37 mouse cellular contexts compared by ENCODE assay signal in genomic region chr6:87301991-87302390, GRCm38 (mm10). TPM values are rescaled to one million over a fixed set of nuclear protein-coding genes. Genes with fewer than 3 reads are reported as not detected.
DNase-seq lines count a peak whose midpoint lies in the region; ATAC-seq and TF ChIP-seq lines count a peak whose summit lies in the region.
"Had no signal": no experiment of that assay in that cellular context is flagged by ENCODE, and none has a peak within 500 bp of the region (broad histone marks: within the 10 kb centered on the region; RNA-seq: fewer than 3 reads in every experiment).

No protein-coding gene starts in this region.

- H3K9ac ChIP-seq in hindbrain, embryonic 11.5 days (ENCODE audit: low read depth, low read length) = no peak overlapping the region
- H3K9ac ChIP-seq in hindbrain, postnatal 0 days (replicated peaks; ENCODE audit: low read length) = no peak overlapping the region
- no peak overlapping the region for H3K9ac ChIP-seq in embryonic facial prominence, embryonic 11.5 days (replicated peaks; ENCODE audit: low read length)
- H3K9ac ChIP-seq: hindbrain, embryonic 13.5 days; limb, embryonic 12.5 days; liver, embryonic 15.5 days; lung, embryonic 15.5 days; midbrain, embryonic 13.5 days; neural tube, embryonic 15.5 days; stomach, embryonic 15.5 days had no signal

- DNase-seq in hindbrain, embryonic 11.5 days (ENCODE audit: low spot score) = peak; percentile 25
- no peak for DNase-seq in hindbrain, postnatal 0 days (ENCODE audit: low spot score)
- DNase-seq in NIH3T3 (ENCODE audit: low read depth) = peak; percentile 74
- peak; percentile 29 for DNase-seq in embryonic facial prominence, embryonic 11.5 days (ENCODE audit: low spot score)
- peak; percentile 23 for DNase-seq in mesoderm, embryonic 11.5 days (ENCODE audit: low read depth, low spot score)
- DNase-seq in spleen, postnatal 10 days (ENCODE audit: low spot score in 2 of 2) = no peak
- no peak for DNase-seq in heart, postnatal 4 days
- DNase-seq in gastrocnemius, adult 18-20 months (ENCODE audit: low spot score) = no peak
- DNase-seq: adrenal gland, postnatal 25 days; cerebellum, adult 2 months; cerebellum, postnatal 14 days; gastrocnemius, postnatal 10 days; heart, postnatal 14 days; kidney, adult 11 months; kidney, postnatal 14 days; layer of hippocampus, adult 9-11 months; right cerebral cortex, adult 18-20 months had no signal

- no peak overlapping the region for H3K4me3 ChIP-seq in hindbrain, embryonic 11.5 days (ENCODE audit: low read depth, low read length)
- H3K4me3 ChIP-seq in hindbrain, postnatal 0 days (ENCODE audit: low read length) = no peak overlapping the region
- no peak overlapping the region for H3K4me3 ChIP-seq in embryonic facial prominence, embryonic 11.5 days (ENCODE audit: low read depth, low read length)
- H3K4me3 ChIP-seq: forebrain, embryonic 10.5 days; hindbrain, embryonic 13.5 days; limb, embryonic 12.5 days; liver, embryonic 15.5 days; lung, embryonic 15.5 days; midbrain, embryonic 13.5 days; neural tube, embryonic 15.5 days; stomach, embryonic 15.5 days had no signal

- no peak overlapping the region for H3K4me2 ChIP-seq in hindbrain, embryonic 11.5 days (replicated peaks; ENCODE audit: low read depth, low read length)
- no peak overlapping the region for H3K4me2 ChIP-seq in hindbrain, postnatal 0 days (ENCODE audit: low read depth, low read length)
- H3K4me2 ChIP-seq in embryonic facial prominence, embryonic 11.5 days (ENCODE audit: low read depth, low read length) = no peak overlapping the region
- H3K4me2 ChIP-seq: hindbrain, embryonic 13.5 days; limb, embryonic 12.5 days; liver, embryonic 15.5 days; lung, embryonic 15.5 days; midbrain, embryonic 13.5 days; neural tube, embryonic 15.5 days; stomach, embryonic 15.5 days had no signal

- 52% methylated on average over 4 of the region's 4 CpGs for WGBS in hindbrain, embryonic 11.5 days
- WGBS in hindbrain, postnatal 0 days = 40% methylated on average over 4 of the region's 4 CpGs
- WGBS in embryonic facial prominence, embryonic 11.5 days = 46% methylated on average over 4 of the region's 4 CpGs

- no peaks in the 10 kb centered on the region for H3K4me1 ChIP-seq in hindbrain, embryonic 11.5 days (replicated peaks; ENCODE audit: control insufficient read depth, insufficient read depth, low read length)
- H3K4me1 ChIP-seq in hindbrain, postnatal 0 days (ENCODE audit: insufficient read depth, low read length) = peaks cover 3% of the 10 kb centered on the region; the same call in 1 of the 2 replicates
- no peaks in the 10 kb centered on the region for H3K4me1 ChIP-seq in embryonic facial prominence, embryonic 11.5 days (ENCODE audit: control insufficient read depth, insufficient read depth, low read length)
- H3K4me1 ChIP-seq: liver, embryonic 15.5 days; lung, embryonic 15.5 days; stomach, embryonic 15.5 days had no signal

- H3K36me3 ChIP-seq in hindbrain, embryonic 11.5 days (ENCODE audit: control insufficient read depth, insufficient read depth, low read length) = no peaks in the 10 kb centered on the region
- no peaks in the 10 kb centered on the region for H3K36me3 ChIP-seq in hindbrain, postnatal 0 days (ENCODE audit: insufficient read depth, low read length)
- no peaks in the 10 kb centered on the region for H3K36me3 ChIP-seq in embryonic facial prominence, embryonic 11.5 days (replicated peaks; ENCODE audit: control insufficient read depth, insufficient read depth, low read depth, low read length)
- H3K36me3 ChIP-seq: hindbrain, embryonic 13.5 days; liver, embryonic 15.5 days; midbrain, embryonic 13.5 days; neural tube, embryonic 15.5 days; stomach, embryonic 15.5 days had no signal

- no peaks in the 10 kb centered on the region for H3K27me3 ChIP-seq in hindbrain, embryonic 11.5 days (ENCODE audit: control insufficient read depth, insufficient read depth, low read length)
- H3K27me3 ChIP-seq in hindbrain, postnatal 0 days (ENCODE audit: insufficient read depth, low read length) = no peaks in the 10 kb centered on the region
- H3K27me3 ChIP-seq in embryonic facial prominence, embryonic 11.5 days (ENCODE audit: control insufficient read depth, insufficient read depth, low read length) = no peaks in the 10 kb centered on the region
- H3K27me3 ChIP-seq: CH12.LX; hindbrain, embryonic 13.5 days; limb, embryonic 12.5 days; liver, embryonic 15.5 days; lung, embryonic 15.5 days; midbrain, embryonic 13.5 days; neural tube, embryonic 15.5 days; Patski; stomach, embryonic 15.5 days had no signal

- TF ChIP-seq CTCF in hindbrain, postnatal 0 days (IDR thresholded peaks at IDR 0.05; ENCODE audit: low read depth) = no peak

- no peak overlapping the region for H3K27ac ChIP-seq in hindbrain, embryonic 11.5 days (ENCODE audit: low read depth, low read length)
- H3K27ac ChIP-seq in hindbrain, postnatal 0 days = no peak overlapping the region
- H3K27ac ChIP-seq in embryonic facial prominence, embryonic 11.5 days (replicated peaks; ENCODE audit: low read depth, low read length) = no peak overlapping the region
- H3K27ac ChIP-seq: forebrain, embryonic 10.5 days; hindbrain, embryonic 13.5 days; liver, embryonic 15.5 days; lung, embryonic 15.5 days; midbrain, embryonic 13.5 days; neural tube, embryonic 15.5 days; stomach, embryonic 15.5 days had no signal

- H3K9me3 ChIP-seq in hindbrain, embryonic 11.5 days (ENCODE audit: control insufficient read depth, low read length) = no peaks in the 10 kb centered on the region
- H3K9me3 ChIP-seq in hindbrain, postnatal 0 days (ENCODE audit: low read length) = no peaks in the 10 kb centered on the region
- no peaks in the 10 kb centered on the region for H3K9me3 ChIP-seq in embryonic facial prominence, embryonic 11.5 days (replicated peaks; ENCODE audit: control insufficient read depth, low read length)
- H3K9me3 ChIP-seq: forebrain, embryonic 10.5 days; hindbrain, embryonic 13.5 days; limb, embryonic 12.5 days; liver, embryonic 15.5 days; lung, embryonic 15.5 days; midbrain, embryonic 13.5 days; neural tube, embryonic 15.5 days; stomach, embryonic 15.5 days had no signal

- no peak for ATAC-seq in hindbrain, embryonic 11.5 days (ENCODE audit: low FRiP score)
- ATAC-seq in hindbrain, postnatal 0 days = no peak
- no peak for ATAC-seq in embryonic facial prominence, embryonic 11.5 days (replicated peaks; ENCODE audit: insufficient number of reproducible peaks, low FRiP score, low TSS enrichment, low read depth)
- ATAC-seq: forebrain, embryonic 16.5 days; inflammation-experienced regulatory T-cells, adult 6 months; midbrain, embryonic 13.5 days; Patski had no signal

RNA-seq across cellular contexts. Expression of gene Antxr1, which starts 33.6 kb away (rescaled TPM):
- 4.5 and 7.4 TPM in 2 replicates for polyA plus RNA-seq in hindbrain, embryonic 11.5 days (2014; fragmentation: Nextera tagmentation; extraction: Ambion mirVana)
- total RNA-seq in hindbrain, postnatal 0 days (2014; rRNA removed) = 17.9 and 24.5 TPM in 2 replicates
- polyA plus RNA-seq in hindbrain, postnatal 0 days (2015; fragmentation: Nextera tagmentation; extraction: Ambion mirVana) = 4.0 and 4.2 TPM in 2 replicates
- polyA plus RNA-seq in embryonic facial prominence, embryonic 11.5 days (2014; fragmentation: Nextera tagmentation; extraction: Ambion mirVana) = 10.3 TPM in 2 replicates
- total RNA-seq in heart, postnatal 4 days (2021) = 10 to 100 TPM; 32.9 to 34.0 TPM
- 1 to 10 TPM; 5.7 to 7.3 TPM for total RNA-seq in gastrocnemius, adult 18-20 months (2021)

RNA-seq across cellular contexts. Expression of gene Gkn1, which starts 48.8 kb away (rescaled TPM):
- polyA plus RNA-seq in hindbrain, embryonic 11.5 days (2014; fragmentation: Nextera tagmentation; extraction: Ambion mirVana) = not detected in 2 replicates
- total RNA-seq in hindbrain, postnatal 0 days (2014; rRNA removed) = not detected in 2 replicates
- not detected in 2 replicates for polyA plus RNA-seq in hindbrain, postnatal 0 days (2015; fragmentation: Nextera tagmentation; extraction: Ambion mirVana)
- polyA plus RNA-seq in embryonic facial prominence, embryonic 11.5 days (2014; fragmentation: Nextera tagmentation; extraction: Ambion mirVana) = not detected in 2 replicates
- under 1 TPM in 1 of 2 experiments, not detected in 1; 0.21 TPM for total RNA-seq in heart, postnatal 4 days (2021)
- total RNA-seq in gastrocnemius, adult 18-20 months (2021) = not detected
- total RNA-seq: adrenal gland, postnatal 25 days; CH12.LX; ES-E14; gastrocnemius, postnatal 10 days; granulocyte monocyte progenitor cell, adult 5-6 weeks; heart, postnatal 14 days; left cerebral cortex, postnatal 10 days; liver, adult 2 months; megakaryocyte progenitor cell, adult 5-6 weeks had no signal
- polyA plus RNA-seq: C2C12; forebrain, embryonic 10.5 days; forebrain, embryonic 16.5 days; heart, embryonic 14.5 days; hindbrain, embryonic 13.5 days; inflammation-experienced regulatory T-cells, adult 6 months; kidney, embryonic 14.5 days; limb, embryonic 12.5 days; liver, adult 2 months; liver, embryonic 15.5 days; lung, embryonic 15.5 days; midbrain, embryonic 13.5 days; neural tube, embryonic 15.5 days; Patski had no signal

Comparison
In these comparisons a context has a peak if more than half of its experiments do, and no peak if none do; other contexts are left out.
1. DNase-seq: peak in hindbrain, embryonic 11.5 days (single experiment), NIH3T3 (single experiment), embryonic facial prominence, embryonic 11.5 days (single experiment) and mesoderm, embryonic 11.5 days (single experiment); none in hindbrain, postnatal 0 days (single experiment), spleen, postnatal 10 days (0 of 2), heart, postnatal 4 days (single experiment) and gastrocnemius, adult 18-20 months (single experiment).